Mouse (Mus musculus) liver, embryonic 11.5 days (tissue): Measurements from ENCODE around the gene Wipf3. TPM values are rescaled to one million over a fixed set of nuclear protein-coding genes. Genes with fewer than 3 reads are reported as not detected.

Source experiments
- ATAC-seq: fragments of 200-750 bp; cut with Nextera tagmentation; replicated peaks from 2 replicates; pipeline ENCODE4 v1.8.0; 2017; ENCODE audit warnings: moderate number of reproducible peaks, mild to moderate bottlenecking, moderate TSS enrichment, moderate library complexity; ENCODE audit not compliant: low FRiP score
- DNase-seq: peaks from one replicate; pipeline ENCODE4 v3.0.0-alpha.2; 2017; ENCODE audit warnings: low spot score
- H3K27ac ChIP-seq: fragments of 300-500 bp; sonication (generic); 2 replicates; pipeline ENCODE4 v1.5.1; 2014; ENCODE audit warnings: mild to moderate bottlenecking, low read depth, low read length, control low read depth
- H3K27me3 ChIP-seq: fragments of 300-500 bp; sonication (generic); replicated peaks from 2 replicates; pipeline ENCODE4 v1.6.1; 2014; ENCODE audit warnings: low read length, mixed read lengths; ENCODE audit not compliant: control insufficient read depth, insufficient read depth
- H3K36me3 ChIP-seq: fragments of 300-500 bp; sonication (generic); 2 replicates; pipeline ENCODE4 v1.6.1; 2014; ENCODE audit warnings: mild to moderate bottlenecking, low read length, moderate library complexity, mixed read lengths; ENCODE audit not compliant: control insufficient read depth, insufficient read depth
- H3K4me1 ChIP-seq: fragments of 300-500 bp; sonication (generic); replicated peaks from 2 replicates; pipeline ENCODE4 v1.6.1; 2014; ENCODE audit warnings: low read length, mixed read lengths; ENCODE audit not compliant: control insufficient read depth, insufficient read depth
- H3K4me2 ChIP-seq: fragments of 300-500 bp; sonication (generic); 2 replicates; pipeline ENCODE4 v1.6.1; 2014; ENCODE audit warnings: mild to moderate bottlenecking, control low read depth, moderate library complexity
- H3K4me3 ChIP-seq: fragments of 300-500 bp; sonication (generic); 2 replicates; pipeline ENCODE4 v1.5.1; 2014; ENCODE audit warnings: low read depth, low read length, control low read depth
- H3K9ac ChIP-seq: fragments of 300-500 bp; sonication (generic); 2 replicates; pipeline ENCODE4 v1.6.1; 2014; ENCODE audit warnings: low read depth, low read length, control low read depth
- H3K9me3 ChIP-seq: fragments of 300-500 bp; sonication (generic); 2 replicates; pipeline ENCODE4 v1.6.1; 2016; ENCODE audit warnings: low read length, inconsistent platforms, mixed read lengths; ENCODE audit not compliant: control insufficient read depth
- WGBS: fragments of 180-500 bp; shearing (Covaris S2); extraction: QIAGEN DNeasy Blood & Tissue Kit; methylation state at CpG from one replicate; pipeline ENCODE4 v1.1.7; 2014; 5-methylcytosine and 5-hydroxymethylcytosine counted together
- polyA plus RNA-seq: library from polyadenylated mRNA; unstranded; fragments of >200 nt; fragmentation: Nextera tagmentation; extraction: Ambion mirVana; gene quantifications from 2 replicates; pipeline ENCODE4 v1.2.1, GENCODE M21; 2014

Gene Wipf3
- polyA plus RNA-seq, 1 experiment from 2014 or later: 0.47 TPM

- H3K27ac ChIP-seq: no peak overlapping the region
- H3K36me3 ChIP-seq: no peaks in the 10 kb centered on the region
- DNase-seq: no peak
- 54% methylated on average over 5 of the region's 5 CpGs for WGBS
- no peak overlapping the region for H3K4me3 ChIP-seq
- no peaks in the 10 kb centered on the region for H3K4me1 ChIP-seq
- no peak overlapping the region for H3K9ac ChIP-seq
- H3K4me2 ChIP-seq: no peak overlapping the region
- H3K9me3 ChIP-seq: no peaks in the 10 kb centered on the region
- ATAC-seq: no peak
- H3K27me3 ChIP-seq: peaks cover 4% of the 10 kb centered on the region; the same call in 1 of the 2 replicates
Measured at GRCm38 (mm10) chr6:54436286-54436685, 6.9 kb downstream of the Wipf3 start.

- Histone ChIP-seq H3K9me3 (no peaks in the 10 kb centered on the region), H3K36me3 (no peaks in the 10 kb centered on the region), H3K4me3 (no peak overlapping the region), H3K27ac (no peak overlapping the region), H3K4me2 (no peak overlapping the region), H3K9ac (no peak overlapping the region), H3K4me1 (no peaks in the 10 kb centered on the region), H3K27me3 (no peaks in the 10 kb centered on the region)
- DNase-seq: no peak
- 65% methylated on average over 4 of the region's 4 CpGs for WGBS
- ATAC-seq: no peak
Measured at GRCm38 (mm10) chr6:54438510-54438909, 9.1 kb downstream of the Wipf3 start.

- H3K9ac ChIP-seq: no peak overlapping the region
- no peak overlapping the region for H3K4me3 ChIP-seq
- H3K27ac ChIP-seq: no peak overlapping the region
- 0 out of 2 replicates have a peak, but pooled peaks cover 3% of the 10 kb centered on the region for H3K4me1 ChIP-seq
- ATAC-seq: no peak
- H3K36me3 ChIP-seq: no peaks in the 10 kb centered on the region
- H3K27me3 ChIP-seq: no peaks in the 10 kb centered on the region
- DNase-seq: no peak
- H3K9me3 ChIP-seq: no peaks in the 10 kb centered on the region
- 88% methylated on average over 6 of the region's 6 CpGs for WGBS
- no peak overlapping the region for H3K4me2 ChIP-seq
Measured at GRCm38 (mm10) chr6:54440658-54441057, 11.3 kb downstream of the Wipf3 start.

- no peak overlapping the region for H3K4me3 ChIP-seq
- ATAC-seq (no peak), DNase-seq (no peak)
- H3K4me2 ChIP-seq: no peak overlapping the region
- H3K9ac ChIP-seq: no peak overlapping the region
- no peaks in the 10 kb centered on the region for H3K27me3 ChIP-seq
- no peak overlapping the region for H3K27ac ChIP-seq
- WGBS: 26% methylated on average over 4 of the region's 4 CpGs
- no peaks in the 10 kb centered on the region for H3K36me3 ChIP-seq
- 0 out of 2 replicates have a peak, but pooled peaks cover 3% of the 10 kb centered on the region for H3K4me1 ChIP-seq
- H3K9me3 ChIP-seq: no peaks in the 10 kb centered on the region
Measured at GRCm38 (mm10) chr6:54443657-54444056, 14.3 kb downstream of the Wipf3 start.

- no peak overlapping the region for H3K27ac ChIP-seq
- H3K9ac ChIP-seq: no peak overlapping the region
Measured at GRCm38 (mm10) chr6:54444086-54444485, 14.7 kb downstream of the Wipf3 start.

GRCm38 (mm10) chr6:54445249-54445818 is 15.9 kb downstream of the Wipf3 start:
- no peak overlapping the region for H3K9ac ChIP-seq
- DNase-seq: no peak
- no peaks in the 10 kb centered on the region for H3K27me3 ChIP-seq
- no peak for ATAC-seq
- no peak overlapping the region for H3K4me2 ChIP-seq
- H3K36me3 ChIP-seq: no peaks in the 10 kb centered on the region
- H3K9me3 ChIP-seq: no peaks in the 10 kb centered on the region
- H3K27ac ChIP-seq: no peak overlapping the region
- no peak overlapping the region for H3K4me3 ChIP-seq
- 0 out of 2 replicates have a peak, but pooled peaks cover 3% of the 10 kb centered on the region for H3K4me1 ChIP-seq
- 79% methylated on average over 7 of the region's 7 CpGs for WGBS

More at GRCm38 (mm10) chr6:54444086-54444485, 14.7 kb downstream of the Wipf3 start:
- Histone ChIP-seq H3K9me3 (no peaks in the 10 kb centered on the region), H3K4me1 (0 out of 2 replicates have a peak, but pooled peaks cover 3% of the 10 kb centered on the region), H3K4me3 (no peak overlapping the region), H3K4me2 (no peak overlapping the region), H3K36me3 (no peaks in the 10 kb centered on the region), H3K27me3 (no peaks in the 10 kb centered on the region)
- no peak for DNase-seq
- WGBS: 39% methylated on average over 7 of the region's 7 CpGs
- ATAC-seq: no peak

GRCm38 (mm10) chr6:54447353-54447752 is 17.9 kb downstream of the Wipf3 start:
- H3K36me3 ChIP-seq: no peaks in the 10 kb centered on the region
- H3K27me3 ChIP-seq: no peaks in the 10 kb centered on the region
- H3K9me3 ChIP-seq: no peaks in the 10 kb centered on the region
- no peak overlapping the region for H3K4me3 ChIP-seq
- 89% methylated on average over 4 of the region's 4 CpGs for WGBS
- H3K4me1 ChIP-seq: 0 out of 2 replicates have a peak, but pooled peaks cover 3% of the 10 kb centered on the region
- DNase-seq: no peak
- no peak for ATAC-seq
- no peak overlapping the region for H3K27ac ChIP-seq
- H3K9ac ChIP-seq: no peak overlapping the region
- no peak overlapping the region for H3K4me2 ChIP-seq

GRCm38 (mm10) chr6:54459661-54460060 is 30.3 kb downstream of the Wipf3 start:
- H3K9ac ChIP-seq: no peak overlapping the region
- no peaks in the 10 kb centered on the region for H3K4me1 ChIP-seq
- WGBS: 46% methylated on average over 7 of the region's 7 CpGs
- DNase-seq (no peak), ATAC-seq (no peak)
- no peaks in the 10 kb centered on the region for H3K27me3 ChIP-seq
- H3K4me3 ChIP-seq: no peak overlapping the region
- H3K36me3 ChIP-seq: no peaks in the 10 kb centered on the region
- no peak overlapping the region for H3K27ac ChIP-seq
- no peak overlapping the region for H3K4me2 ChIP-seq
- no peaks in the 10 kb centered on the region for H3K9me3 ChIP-seq

- DNase-seq: no peak
- Histone ChIP-seq H3K4me1 (no peaks in the 10 kb centered on the region), H3K27me3 (no peaks in the 10 kb centered on the region), H3K4me2 (no peak overlapping the region), H3K36me3 (no peaks in the 10 kb centered on the region), H3K4me3 (no peak overlapping the region), H3K9ac (no peak overlapping the region), H3K27ac (no peak overlapping the region), H3K9me3 (no peaks in the 10 kb centered on the region)
- no peak for ATAC-seq
- WGBS: 84% methylated on average over 6 of the region's 6 CpGs
Measured at GRCm38 (mm10) chr6:54460172-54460914, 30.9 kb downstream of the Wipf3 start.
